ENCODE assay signal across 10 mouse cellular contexts in the genomic region with DNA sequence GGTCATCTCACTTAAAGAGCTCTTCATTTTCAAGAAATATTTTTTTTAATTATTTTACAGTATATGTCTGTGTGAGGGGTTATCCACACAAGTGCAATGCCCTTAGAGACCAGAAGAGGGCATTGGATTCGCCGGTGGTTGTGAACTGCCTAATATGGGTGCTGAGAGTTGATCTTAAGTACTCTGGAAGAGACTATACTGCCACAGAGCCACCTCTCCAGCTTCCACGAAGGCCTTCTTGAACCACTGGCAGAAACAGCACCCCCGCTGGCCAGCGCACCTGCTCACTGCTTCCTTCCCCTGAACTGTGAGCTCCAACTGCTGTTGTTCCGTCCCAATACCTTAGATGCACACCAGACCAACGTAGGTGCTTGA. TPM values are rescaled to one million over a fixed set of nuclear protein-coding genes. Genes with fewer than 3 reads are reported as not detected.
DNase-seq lines count a peak whose midpoint lies in the region; ATAC-seq and TF ChIP-seq lines count a peak whose summit lies in the region.
"Had no signal": no experiment of that assay in that cellular context is flagged by ENCODE, and none has a peak within 500 bp of the region (broad histone marks: within the 10 kb centered on the region; RNA-seq: fewer than 3 reads in every experiment).

No protein-coding gene starts in this region.

- no peaks in the 10 kb centered on the region for H3K36me3 ChIP-seq in kidney, adult 2 months (ENCODE audit: control insufficient read depth, insufficient read depth, low read length)
- H3K36me3 ChIP-seq in liver, postnatal 0 days (replicated peaks; ENCODE audit: insufficient read depth, low read length): no peaks in the 10 kb centered on the region
- H3K36me3 ChIP-seq in hindbrain, embryonic 12.5 days: no peaks in the 10 kb centered on the region
- H3K36me3 ChIP-seq: hindbrain, embryonic 10.5 days had no signal

- H3K4me2 ChIP-seq in liver, postnatal 0 days (ENCODE audit: low read depth, low read length): no peak overlapping the region
- H3K4me2 ChIP-seq in hindbrain, embryonic 12.5 days (replicated peaks): no peak overlapping the region

- H3K27ac ChIP-seq in kidney, adult 2 months (ENCODE audit: insufficient read depth, low read depth, low read length): no peak overlapping the region
- no peak overlapping the region for H3K27ac ChIP-seq in liver, postnatal 0 days (ENCODE audit: low read depth)
- no peak overlapping the region for H3K27ac ChIP-seq in hindbrain, embryonic 12.5 days
- H3K27ac ChIP-seq: hindbrain, embryonic 10.5 days had no signal

- peak; percentile 34; the same call in 1 of the 2 replicates for TF ChIP-seq CTCF in kidney, adult 2 months (conservative IDR thresholded peaks at IDR 0.05; ENCODE audit: insufficient read depth, insufficient read length, low read depth, low read length)
- TF ChIP-seq CTCF in liver, postnatal 0 days (IDR thresholded peaks at IDR 0.05; ENCODE audit: low read depth): peak; percentile 47

- no peaks in the 10 kb centered on the region for H3K4me1 ChIP-seq in kidney, adult 2 months (ENCODE audit: control insufficient read depth, insufficient read depth, low read length)
- H3K4me1 ChIP-seq in liver, postnatal 0 days (ENCODE audit: insufficient read depth): no peaks in the 10 kb centered on the region
- no peaks in the 10 kb centered on the region for H3K4me1 ChIP-seq in hindbrain, embryonic 12.5 days
- H3K4me1 ChIP-seq: hindbrain, embryonic 10.5 days had no signal

- peak; percentile 23 for DNase-seq in kidney, adult 2 months
- no peak for DNase-seq in kidney, adult 8-10 months
- peak; percentile 13 to 17 for DNase-seq in B cell, adult 2 months
- peak; percentile 31 for DNase-seq in NIH3T3 (ENCODE audit: low read depth)
- DNase-seq in liver, postnatal 0 days: no peak
- no peak for DNase-seq in ovary, adult 18-20 months (ENCODE audit: low spot score)
- no peak for DNase-seq in heart, adult 8-10 months (ENCODE audit: low spot score)

- WGBS in kidney, adult 2 months: 72% methylated on average over 7 of the region's 7 CpGs
- WGBS in liver, postnatal 0 days (ENCODE audit: insufficient replicate concordance): 61% methylated on average over 7 of the region's 7 CpGs
- WGBS in hindbrain, embryonic 12.5 days: 52% methylated on average over 7 of the region's 7 CpGs

- no peak overlapping the region for H3K4me3 ChIP-seq in kidney, adult 2 months (ENCODE audit: insufficient read depth, low read depth, low read length)
- H3K4me3 ChIP-seq in liver, postnatal 0 days (ENCODE audit: low read depth, low read length): no peak overlapping the region
- no peak overlapping the region for H3K4me3 ChIP-seq in hindbrain, embryonic 12.5 days
- H3K4me3 ChIP-seq: hindbrain, embryonic 10.5 days; myocyte had no signal

- no peak overlapping the region for H3K9ac ChIP-seq in liver, postnatal 0 days (replicated peaks)
- H3K9ac ChIP-seq in hindbrain, embryonic 12.5 days: no peak overlapping the region

- no peak for TF ChIP-seq EP300 in liver, postnatal 0 days (IDR thresholded peaks at IDR 0.05; ENCODE audit: low read depth)

- no peaks in the 10 kb centered on the region for H3K27me3 ChIP-seq in kidney, adult 2 months (replicated peaks; ENCODE audit: control insufficient read depth, insufficient read depth, low read length)
- H3K27me3 ChIP-seq in liver, postnatal 0 days (ENCODE audit: insufficient read depth, low read length): no peaks in the 10 kb centered on the region
- no peaks in the 10 kb centered on the region; the same call in 1 of the 2 replicates for H3K27me3 ChIP-seq in hindbrain, embryonic 12.5 days

- no peak for ATAC-seq in liver, postnatal 0 days
- no peak for ATAC-seq in hindbrain, embryonic 12.5 days (ENCODE audit: low FRiP score)

- H3K9me3 ChIP-seq in liver, postnatal 0 days (ENCODE audit: low read length): no peaks in the 10 kb centered on the region
- H3K9me3 ChIP-seq in hindbrain, embryonic 12.5 days (replicated peaks): no peaks in the 10 kb centered on the region
- H3K9me3 ChIP-seq: hindbrain, embryonic 10.5 days had no signal

- no peak for TF ChIP-seq POLR2A in kidney, adult 2 months (IDR thresholded peaks at IDR 0.05; ENCODE audit: low read depth, low read length)

RNA-seq across cellular contexts. Expression of a gene that starts 39.6 kb away (rescaled TPM):
- 15.1 and 16.6 TPM in 2 replicates for polyA plus RNA-seq in kidney, adult 2 months (2012; rRNA removed)
- polyA plus RNA-seq in liver, postnatal 0 days (2015; fragmentation: Nextera tagmentation; extraction: Ambion mirVana): 1.2 and 1.3 TPM in 2 replicates
- polyA plus RNA-seq in hindbrain, embryonic 12.5 days (2016; fragmentation: Nextera tagmentation; extraction: Ambion mirVana): 11.3 and 15.0 TPM in 2 replicates
- total RNA-seq in heart, adult 8-10 months (2022): 10 to 100 TPM in 1 of 4 experiments, 1 to 10 TPM in 3; 8.9 to 12.0 (median 9.4) TPM

RNA-seq across cellular contexts. Expression of a gene that starts 39.7 kb away (rescaled TPM):
- polyA plus RNA-seq in kidney, adult 2 months (2012; rRNA removed): 47.9 and 60.5 TPM in 2 replicates
- polyA plus RNA-seq in liver, postnatal 0 days (2015; fragmentation: Nextera tagmentation; extraction: Ambion mirVana): 3.3 and 4.8 TPM in 2 replicates
- 51.0 and 52.0 TPM in 2 replicates for polyA plus RNA-seq in hindbrain, embryonic 12.5 days (2016; fragmentation: Nextera tagmentation; extraction: Ambion mirVana)
- 10 to 100 TPM; 49.7 to 57.7 (median 54.7) TPM for total RNA-seq in heart, adult 8-10 months (2022)

Comparison
In these comparisons a context has a peak if more than half of its experiments do, and no peak if none do; other contexts are left out.
1. DNase-seq: peak in kidney, adult 2 months (single experiment), B cell, adult 2 months (2 of 2) and NIH3T3 (single experiment); none in kidney, adult 8-10 months (0 of 2), liver, postnatal 0 days (single experiment), ovary, adult 18-20 months (single experiment) and heart, adult 8-10 months (single experiment).